Mouse (Mus musculus) layer of hippocampus, adult 9-11 months (tissue): ENCODE data around the gene Btbd9.
A peak's percentile ranks its signal among the peaks of the same experiment; 100 is the strongest.
"Not testable (repeated sequence)": the region's sequence is repeated elsewhere in the genome, so short reads cannot be mapped to it uniquely, and the experiment has no call there.

ENCODE experiments used
- DNase-seq: peaks from one replicate; pipeline ENCODE4 v3.0.0; 2022

Btbd9 gene

DNA sequence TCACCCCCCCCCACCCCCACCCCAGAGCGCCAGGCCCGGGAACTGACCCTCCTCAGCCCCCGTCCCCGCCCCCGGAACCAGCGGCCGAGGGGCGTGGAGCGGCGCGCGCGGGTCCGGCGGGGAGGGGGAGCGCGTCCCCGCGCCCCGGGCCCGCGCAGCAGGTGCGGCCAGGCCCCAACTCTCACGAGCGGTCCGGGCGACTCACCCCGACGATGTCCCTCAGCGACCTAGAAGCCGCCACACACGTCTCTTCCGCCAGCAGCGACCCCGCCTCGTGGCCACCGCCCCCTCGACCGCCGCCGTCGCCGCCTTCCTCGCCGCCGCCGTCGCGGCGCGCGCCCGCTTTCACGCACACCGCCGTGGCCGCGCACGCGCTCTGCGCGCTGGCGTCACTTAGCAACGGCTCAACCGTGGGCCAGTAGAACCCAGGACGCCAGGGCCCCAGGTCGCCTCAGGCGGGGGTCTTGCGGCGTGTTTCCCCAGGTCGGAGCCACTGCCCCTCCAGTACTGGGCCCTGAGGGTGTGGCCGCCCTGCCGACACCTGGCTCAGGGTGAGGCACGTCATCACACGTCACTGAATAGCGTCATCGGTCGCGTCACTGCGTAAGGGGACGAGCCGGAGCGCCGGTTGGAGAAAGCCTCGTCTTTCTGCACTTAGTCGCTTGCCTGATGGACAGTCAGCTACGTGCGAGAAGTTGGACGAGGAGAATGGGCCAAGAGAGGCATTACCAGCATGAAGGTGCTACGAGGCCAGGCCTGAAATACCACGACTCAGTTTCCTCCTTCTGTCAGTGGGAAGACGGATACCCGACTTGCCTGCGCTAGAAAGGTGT lies at the start of gene Btbd9:
Btbd9 (minus strand) TSS at position 548 of the 833 bp plus-strand sequence.
- DNase-seq = peak; percentile 93

DNA sequence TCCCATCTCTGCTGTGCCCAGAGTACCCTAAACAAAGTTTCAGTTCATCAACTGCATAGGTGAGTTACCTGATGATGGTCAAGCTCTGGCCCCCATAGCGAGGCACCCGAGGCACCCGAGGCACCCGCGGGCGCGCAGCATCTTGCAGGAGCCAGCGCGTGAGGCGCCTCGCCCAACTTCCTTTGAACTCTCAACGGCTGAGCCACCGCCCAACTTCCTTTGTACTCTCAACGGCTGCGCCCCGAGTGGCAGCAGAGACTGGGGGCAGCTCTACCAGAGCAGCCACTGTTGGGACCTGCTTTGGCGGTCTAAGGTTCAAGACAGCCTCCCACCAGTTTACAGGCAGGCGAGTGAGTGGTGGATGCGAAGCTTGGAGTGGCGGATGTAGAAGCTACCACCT lies 47.8 kb upstream of the Btbd9 start, which contains the start of gene Dnah8:
Dnah8 (plus strand) TSS at position 223 of the 400 bp plus-strand sequence.
- DNase-seq = not testable (repeated sequence)

DNA sequence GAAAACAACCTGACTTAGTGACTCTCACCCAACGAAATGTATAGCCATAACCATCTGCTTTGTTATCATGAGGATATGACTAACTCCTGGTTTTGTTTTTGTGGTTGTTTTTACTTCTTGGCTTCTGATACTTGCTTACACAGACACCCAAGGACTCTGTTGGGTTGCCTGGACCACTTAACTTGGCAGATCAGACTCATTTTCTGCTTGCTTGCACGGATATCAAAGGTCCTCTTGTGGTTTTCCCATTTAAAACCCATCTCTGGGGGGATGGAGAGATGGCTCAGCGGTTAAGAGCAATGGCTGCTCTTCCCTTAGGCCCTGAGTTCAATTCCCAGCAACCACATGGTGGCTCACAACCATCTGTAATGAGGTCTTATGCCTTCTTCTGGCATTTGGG lies 46.9 kb upstream of the Btbd9 start:
- no peak for DNase-seq

DNA sequence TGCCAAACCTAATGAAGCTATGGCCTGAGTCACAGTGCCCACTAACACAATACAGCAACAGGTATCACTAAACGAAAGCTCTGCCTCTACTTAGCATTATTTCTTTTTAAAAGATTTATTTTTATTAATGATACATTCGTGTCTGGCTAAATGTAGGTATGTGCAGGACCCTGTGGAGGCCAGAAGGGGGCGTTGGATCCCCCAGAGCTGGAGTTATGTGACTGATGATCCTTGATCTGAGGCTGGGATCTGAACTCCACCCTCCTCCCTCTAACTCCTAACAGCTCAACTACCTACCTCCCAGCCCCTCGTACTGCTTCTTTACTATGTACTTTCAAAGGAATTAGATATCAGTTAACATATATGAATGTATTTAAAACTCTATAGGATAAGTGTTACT lies 45.2 kb upstream of the Btbd9 start:
- no peak for DNase-seq

DNA sequence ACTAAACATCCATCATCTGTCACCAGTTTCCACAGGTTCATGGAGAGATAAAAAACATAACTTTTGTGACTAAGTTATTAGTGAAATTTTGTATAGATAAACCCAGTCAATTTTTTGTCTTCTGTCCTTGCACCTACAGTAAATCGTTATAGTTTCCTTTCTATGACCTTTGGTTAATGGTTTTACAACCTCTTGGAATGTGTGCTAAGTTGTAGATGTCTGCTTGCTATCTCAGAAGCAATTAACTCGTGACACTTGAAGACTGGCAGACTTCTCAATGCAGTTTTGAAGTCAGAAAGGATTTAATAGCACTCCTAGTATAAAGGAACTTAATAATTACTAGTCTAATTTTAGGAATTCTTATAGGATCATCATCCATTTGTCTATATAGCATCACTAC lies 44.3 kb upstream of the Btbd9 start:
- DNase-seq = no peak

DNA sequence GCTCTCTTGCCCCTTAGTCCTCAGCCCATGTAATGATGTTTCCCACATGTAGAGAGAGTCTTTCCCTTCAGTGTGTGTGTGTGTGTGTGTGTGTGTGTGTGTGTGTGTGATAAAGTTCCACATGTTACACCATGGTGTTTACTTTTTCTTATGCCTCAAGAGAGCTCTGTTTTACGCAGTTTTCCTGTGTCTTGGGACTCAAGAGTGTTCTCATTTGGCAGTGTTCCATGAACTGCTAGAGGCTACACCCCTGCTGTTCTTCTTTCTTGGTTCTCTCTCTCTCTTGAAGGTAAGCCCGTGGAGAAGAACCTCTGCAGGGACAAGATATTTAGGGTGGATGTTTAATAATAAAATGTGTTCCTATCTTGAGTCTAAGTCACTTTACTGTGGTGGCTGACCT lies 42.9 kb upstream of the Btbd9 start:
- no peak for DNase-seq

DNA sequence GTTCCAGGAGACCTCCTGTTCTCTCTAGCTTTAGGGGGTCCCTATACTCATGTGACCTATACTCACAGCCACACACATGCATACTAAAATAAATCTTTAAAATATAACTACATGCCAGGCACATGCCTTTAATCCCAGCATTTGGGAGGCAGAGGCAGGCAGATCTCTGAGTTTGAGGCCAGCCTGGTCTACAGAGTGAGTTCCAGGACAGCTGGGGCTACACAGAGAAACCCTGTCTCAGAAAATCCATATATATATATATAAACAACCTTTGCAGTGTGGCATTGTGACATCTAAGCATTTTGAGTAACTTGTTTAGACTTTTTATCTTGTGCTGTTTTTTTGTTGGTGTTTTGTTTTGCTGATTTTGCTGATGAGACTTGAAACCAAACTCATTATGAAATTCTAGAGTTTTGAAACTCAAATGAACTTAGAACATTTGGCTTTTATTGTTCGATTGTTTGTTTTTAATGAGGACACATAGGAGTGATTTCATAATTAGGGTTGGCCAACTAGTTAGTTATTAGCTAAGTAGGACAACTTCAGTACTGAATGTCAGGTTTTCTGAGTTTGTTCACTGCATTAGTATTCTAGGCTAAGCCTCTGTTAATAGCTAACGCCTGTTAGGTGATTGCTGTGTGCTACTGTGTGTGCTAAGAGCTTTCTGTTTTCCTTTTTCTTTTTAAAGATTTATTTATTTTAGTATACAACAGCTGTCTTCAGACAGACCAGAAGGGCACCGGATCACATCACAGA lies 42.0 kb upstream of the Btbd9 start:
- no peak for DNase-seq

DNA sequence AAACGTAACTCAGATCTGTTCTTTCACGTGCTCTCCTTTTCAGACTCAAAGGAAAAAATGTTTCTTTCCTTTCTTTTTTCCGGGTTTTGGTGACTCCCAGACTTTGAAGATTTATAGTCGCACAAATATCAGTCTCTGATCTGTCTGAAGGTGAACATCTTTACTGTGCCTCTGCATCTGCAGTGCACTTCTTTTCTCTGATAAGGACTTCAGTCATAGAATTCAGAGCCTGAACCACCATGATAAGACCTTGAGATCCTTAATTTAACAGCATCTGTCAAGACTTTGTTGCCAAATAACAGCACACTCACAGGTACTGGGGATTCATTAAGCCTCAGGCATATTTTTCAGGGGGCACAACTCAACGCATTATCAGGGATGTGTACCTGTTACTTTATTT lies 39.9 kb upstream of the Btbd9 start:
- no peak for DNase-seq

DNA sequence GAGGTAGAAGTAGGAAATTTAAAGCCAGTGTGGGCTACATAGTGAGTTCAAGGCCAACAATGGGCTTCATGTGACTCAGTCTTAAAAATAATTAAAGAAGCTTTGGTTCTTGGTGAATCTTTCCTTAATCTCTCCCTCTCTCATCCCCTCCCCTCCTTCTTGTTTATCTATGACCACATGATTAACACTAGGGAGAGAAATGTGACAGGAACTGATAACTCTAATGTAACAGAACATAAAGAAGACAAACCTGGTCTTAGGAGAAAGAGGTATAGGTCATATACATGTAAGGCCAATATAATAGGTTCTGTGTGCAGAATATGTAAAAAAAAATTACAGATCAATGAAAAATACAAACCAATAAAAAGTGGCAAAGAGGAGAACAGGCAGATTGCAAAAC lies 37.1 kb upstream of the Btbd9 start:
- no peak for DNase-seq

DNA sequence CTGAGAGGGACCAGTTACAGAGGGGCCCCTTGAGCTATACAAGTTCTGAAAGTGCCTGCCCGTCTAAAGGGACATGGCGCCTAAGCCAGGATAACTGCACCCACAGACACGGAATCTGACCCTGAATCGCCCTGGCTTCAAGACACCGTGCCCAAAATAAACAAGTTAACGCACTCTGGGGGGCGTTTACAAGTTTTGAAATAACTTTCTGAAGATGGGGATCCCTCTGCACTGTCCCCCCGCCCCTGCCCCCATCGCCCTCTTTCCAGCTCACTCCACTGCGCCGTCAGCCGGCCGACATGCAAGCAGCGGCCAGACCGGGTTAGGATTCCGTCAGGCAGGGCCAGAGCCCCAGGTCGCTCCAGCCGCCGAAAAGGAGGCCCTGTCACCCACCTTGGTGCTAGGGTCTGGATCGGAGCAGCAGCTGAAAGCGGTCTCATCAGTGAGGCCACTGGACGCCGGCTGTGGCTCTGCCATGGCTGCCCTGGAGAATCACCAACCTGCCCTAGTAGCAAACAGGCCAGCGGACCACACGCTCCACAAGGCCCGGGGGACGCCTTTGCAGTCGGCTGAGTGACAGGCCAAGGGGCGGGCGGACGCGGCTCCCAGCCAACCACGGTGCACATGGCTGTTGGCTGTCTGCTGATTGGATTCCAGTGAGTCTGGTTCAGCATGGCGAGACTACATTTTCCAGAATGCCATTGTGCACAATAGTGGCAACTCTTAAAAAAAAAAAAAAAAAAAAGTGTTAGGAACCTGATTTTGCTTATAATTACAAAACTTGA lies 36.0 kb upstream of the Btbd9 start:
- peak; percentile 100 for DNase-seq

DNA sequence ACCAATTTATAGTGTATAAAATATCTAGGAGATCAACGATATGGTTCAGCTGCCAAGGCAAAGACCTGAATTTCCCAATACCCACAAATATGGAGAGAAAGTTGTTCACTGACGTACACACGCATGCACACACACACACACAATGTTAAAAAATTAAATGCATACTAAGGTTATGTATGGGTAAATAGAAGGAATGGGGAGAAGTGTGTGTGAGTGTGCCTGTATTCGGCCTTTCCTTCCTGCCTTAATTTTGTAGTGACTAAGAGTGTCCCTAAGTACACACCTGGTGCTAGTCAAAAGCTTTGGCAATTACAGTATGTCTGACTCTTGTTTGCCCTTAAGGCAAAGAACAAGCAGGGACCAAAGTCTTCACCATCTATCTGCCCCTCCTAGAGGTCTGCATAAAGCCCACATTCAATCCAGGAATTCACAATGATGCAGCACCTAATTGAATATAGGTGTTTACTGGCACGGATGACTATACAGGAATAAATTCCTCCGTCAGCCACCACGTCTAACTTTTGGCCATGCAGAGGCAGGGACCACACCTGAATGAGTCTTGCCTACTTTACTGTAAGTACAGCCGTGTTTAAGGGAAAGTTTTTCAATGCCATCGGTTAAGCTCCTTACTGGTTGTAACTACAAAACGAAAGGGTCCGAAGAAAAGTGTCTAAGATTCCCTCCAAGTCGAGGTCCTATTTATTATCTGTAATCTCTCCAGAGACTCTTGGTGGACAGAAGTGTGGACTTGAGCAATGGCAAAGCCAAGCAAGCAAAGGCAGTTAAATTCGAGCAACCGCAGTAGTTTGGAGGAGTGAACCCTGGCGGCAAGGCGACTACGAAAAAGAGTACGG lies 35.2 kb upstream of the Btbd9 start:
- no peak for DNase-seq

DNA sequence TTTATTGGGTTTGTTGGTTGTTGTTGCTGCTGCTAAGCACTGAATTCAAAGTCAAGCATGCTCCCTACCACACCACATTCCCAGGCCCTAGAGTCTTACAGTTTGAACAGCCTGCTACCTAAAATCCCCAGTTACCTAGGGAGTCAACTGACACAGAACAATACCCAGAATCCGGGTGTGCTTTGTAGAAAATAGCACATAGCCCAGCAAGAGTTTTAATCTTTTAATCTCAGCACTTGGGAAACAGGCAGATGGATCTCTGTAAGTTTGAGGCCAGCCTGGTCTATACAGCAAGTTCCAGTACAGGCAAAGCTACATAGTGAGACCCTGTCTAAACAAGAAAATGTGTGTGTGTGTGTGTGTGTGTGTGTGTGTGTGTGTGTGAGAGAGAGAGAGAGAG lies 34.5 kb upstream of the Btbd9 start:
- no peak for DNase-seq

DNA sequence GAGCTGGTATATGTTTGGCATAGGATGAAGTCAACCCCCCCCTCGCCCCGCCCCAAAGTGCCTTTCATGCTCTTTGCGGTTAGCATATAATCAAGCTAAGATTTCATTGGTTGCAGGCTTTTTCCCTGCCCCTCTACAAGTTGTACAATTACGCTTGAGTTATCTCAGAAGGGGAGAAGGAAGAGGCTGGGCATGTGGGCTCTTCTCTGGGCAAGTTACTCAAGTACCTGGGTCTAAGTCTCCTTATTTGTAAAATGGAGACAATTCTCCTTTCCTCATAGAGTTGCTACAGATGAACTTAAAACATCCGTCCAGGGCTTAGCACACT lies 33.7 kb upstream of the Btbd9 start:
- DNase-seq = no peak

DNA sequence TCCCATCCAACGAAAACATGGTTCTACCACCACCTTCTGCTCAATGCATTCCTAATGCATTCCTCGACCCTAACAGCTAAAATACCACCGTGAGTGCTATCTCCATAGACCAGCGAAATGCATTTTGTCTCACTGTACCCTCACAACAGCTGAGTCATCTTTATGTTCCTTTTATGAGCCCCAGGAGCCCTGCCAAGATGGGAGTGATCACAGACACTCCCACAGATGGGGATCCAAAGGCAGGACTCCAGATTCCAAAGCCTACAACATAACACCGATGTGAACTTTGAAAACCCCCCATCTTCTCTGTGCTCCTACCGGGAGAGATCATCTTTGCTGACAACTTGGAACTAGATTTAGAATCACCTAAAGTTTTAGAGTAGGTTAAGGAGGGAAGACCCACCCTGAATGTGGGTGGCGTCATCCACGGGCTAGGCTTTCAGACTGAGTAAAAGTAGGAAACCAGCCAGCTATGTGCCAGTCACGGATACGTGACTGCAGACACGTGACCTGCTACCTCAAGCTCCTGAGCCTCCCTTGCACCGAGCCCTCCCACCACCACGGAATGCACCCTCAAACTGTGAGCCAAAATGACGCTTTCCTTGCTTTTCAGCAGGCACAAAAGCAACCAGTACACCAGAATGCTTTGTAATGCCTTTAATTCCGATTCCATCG lies 33.2 kb upstream of the Btbd9 start:
- DNase-seq = peak; percentile 72

DNA sequence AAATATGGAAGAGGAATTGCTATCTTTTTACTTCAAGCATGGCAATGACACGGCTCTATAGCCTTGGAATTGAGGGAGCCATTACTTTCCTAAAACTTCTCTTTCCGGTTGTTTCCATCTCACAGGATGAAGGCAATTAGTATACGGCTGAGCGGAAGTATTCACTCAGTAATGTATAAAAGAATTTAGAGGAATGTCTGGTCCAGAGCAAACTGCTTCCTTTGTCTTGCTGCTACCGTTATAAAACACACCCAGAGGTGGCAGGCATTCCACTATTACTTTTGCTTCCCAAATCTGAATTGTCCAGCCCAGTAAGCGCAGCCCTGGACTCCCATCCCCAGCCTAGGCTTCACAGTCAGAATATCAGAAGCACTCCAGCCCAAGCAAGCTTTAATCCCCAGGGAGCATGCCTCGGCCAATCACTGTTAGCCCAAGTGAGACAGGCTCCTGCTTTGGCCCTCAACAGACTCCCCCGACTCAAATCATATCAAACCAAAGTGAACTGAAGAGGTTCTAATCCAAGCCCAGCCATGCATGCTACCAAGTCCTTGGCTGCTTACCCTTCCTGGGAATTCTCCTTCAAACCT lies 31.7 kb upstream of the Btbd9 start:
- DNase-seq = no peak

DNA sequence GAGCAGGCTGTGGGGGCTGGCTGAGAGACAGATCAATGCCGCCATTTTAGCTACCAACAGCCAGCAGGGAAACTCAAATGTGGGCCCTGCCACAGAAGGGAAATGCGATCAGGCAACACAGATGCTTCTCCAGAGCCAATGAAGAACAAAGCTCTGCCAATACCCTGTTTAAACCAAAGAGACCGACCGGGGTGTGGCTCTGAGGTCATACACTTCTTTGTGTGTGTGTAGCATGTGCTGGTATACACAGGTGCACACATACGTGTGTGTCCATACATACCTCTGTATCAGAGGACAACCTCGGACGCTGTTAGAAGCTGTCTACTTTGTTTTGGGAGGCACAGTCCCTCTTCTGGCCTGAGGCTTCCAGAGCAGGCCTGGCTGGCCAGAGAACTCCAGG lies 31.0 kb upstream of the Btbd9 start:
- DNase-seq = no peak

DNA sequence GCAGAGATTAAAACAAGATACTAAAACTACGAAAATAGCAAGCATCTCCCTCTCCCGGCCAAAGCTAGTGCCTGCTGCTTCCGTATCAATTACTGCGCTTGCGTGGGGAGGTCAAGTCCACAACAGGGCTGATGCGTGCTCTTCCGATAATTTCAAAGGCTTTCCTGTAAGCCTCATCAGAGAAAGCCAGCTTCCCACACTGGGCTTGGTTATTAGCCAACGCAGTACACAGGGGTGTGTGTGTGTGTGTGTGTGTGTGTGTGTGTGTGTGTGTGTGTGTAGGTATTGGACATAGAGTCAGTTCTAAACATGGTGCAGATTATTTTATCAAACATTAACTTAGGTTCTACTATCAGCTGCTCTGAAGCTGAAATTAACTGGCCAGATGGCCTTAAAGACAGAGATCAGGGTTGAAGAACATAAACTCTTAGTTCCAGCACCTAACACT lies 30.4 kb upstream of the Btbd9 start:
- no peak for DNase-seq

DNA sequence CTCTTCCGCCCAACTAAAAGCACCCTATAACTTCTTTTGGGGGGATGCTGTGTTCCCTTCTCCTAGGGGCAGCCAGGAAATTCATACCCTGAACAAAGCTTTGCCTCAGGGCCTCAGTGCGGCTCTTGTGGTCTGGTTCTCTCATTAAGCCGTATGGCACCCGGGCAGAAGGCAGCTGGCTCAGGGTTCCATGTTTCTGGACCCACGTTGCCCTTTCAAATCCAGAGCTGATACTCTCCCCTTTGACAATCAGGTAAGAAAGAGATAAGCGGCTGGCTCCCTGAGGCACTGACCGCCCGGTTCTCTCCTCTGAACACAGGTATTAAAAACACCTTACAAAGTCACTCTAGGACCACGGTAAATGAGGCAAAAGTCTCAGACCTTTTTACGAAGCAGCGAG lies 29.9 kb upstream of the Btbd9 start:
- no peak for DNase-seq

DNA sequence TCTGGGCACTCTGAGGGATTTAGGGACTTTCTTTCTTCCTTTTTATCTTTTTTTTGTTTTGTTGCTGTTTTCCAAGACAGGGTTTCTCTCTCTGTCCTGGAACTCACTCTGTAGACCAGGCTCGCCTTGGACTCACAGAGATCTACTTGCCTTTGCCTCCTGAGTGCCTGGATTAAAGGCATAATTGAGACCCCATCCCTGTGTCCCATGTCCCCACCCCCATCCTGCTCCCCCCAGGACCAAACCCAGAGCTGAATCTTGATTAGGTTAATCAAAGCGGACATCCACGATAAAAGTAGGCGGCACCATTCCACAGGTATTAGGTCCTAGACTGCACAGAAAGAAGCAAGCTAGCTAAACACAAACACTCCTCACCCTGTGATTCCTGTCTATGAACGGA lies 28.7 kb upstream of the Btbd9 start:
- DNase-seq = no peak

DNA sequence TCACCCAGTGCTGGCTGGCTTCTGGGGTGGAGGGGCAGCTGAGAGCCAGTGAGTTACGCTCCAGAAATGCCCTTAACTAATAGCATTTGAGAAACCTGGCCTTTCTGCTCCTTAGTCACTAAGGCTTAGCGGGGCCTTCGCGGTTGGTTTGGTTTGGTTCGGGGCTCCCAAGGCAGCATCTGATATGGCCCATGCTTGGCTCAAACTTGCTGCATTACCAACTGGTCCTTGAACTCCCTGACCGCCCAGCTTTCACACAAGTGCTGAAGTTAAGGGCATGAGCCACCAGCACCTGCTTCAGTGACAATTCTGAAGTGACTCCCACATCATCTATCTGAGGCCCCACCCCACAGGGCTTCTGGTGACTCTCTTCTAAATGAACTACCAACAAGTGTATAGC lies 28.0 kb upstream of the Btbd9 start:
- DNase-seq = no peak

DNA sequence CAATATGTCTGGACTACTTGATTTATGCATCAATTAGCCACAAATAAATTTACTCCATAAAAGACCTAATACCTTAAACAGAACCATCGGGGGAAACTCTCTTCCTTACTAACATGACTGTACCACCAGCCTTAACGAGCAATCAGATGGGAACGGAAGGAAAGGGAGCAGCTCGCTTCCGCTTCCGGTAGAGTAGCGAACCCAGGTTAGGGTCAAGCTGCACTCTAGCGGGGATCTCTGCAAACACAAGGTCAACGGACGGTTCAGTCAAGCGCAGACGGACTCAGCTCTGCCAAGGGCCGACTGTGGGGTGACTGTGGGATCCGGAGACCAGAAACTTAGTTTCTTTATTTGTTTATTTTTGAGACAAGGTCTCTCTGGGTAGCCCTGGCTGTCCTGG lies 25.9 kb upstream of the Btbd9 start:
- no peak for DNase-seq

DNA sequence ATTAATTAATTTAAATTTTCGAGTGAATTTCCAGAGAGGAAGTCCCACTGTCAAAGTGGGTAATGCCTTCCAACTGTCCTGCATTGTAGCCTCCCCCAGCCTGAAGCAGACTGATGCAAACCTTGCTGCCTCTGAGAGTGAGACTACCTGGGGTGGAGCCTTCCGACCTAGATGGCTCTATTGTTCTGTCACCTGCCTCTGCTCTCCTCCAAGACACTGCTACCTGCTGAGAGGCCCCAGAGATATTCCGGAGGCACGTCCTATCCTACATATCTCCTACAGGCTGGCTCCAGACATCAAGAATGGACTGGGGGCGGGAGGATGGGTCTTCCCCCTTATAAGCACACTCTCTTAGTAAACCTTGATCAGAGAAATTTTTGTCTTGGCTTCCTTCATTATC lies 22.0 kb upstream of the Btbd9 start:
- no peak for DNase-seq
